Mouse (Mus musculus): ENCODE data around the gene Slco2a1. TPM values are rescaled to one million over a fixed set of nuclear protein-coding genes. Genes with fewer than 3 reads are reported as not detected.

Gene Slco2a1
- polyA plus RNA-seq, 1 experiment from 2014 or later, result 0.12 TPM

- Histone ChIP-seq H3K27me3 (ENCODE audit: poor library complexity, severe bottlenecking) (peaks cover 16% of the 10 kb centered on the region), H3K36me3 (replicated peaks) (peaks cover 5% of the 10 kb centered on the region), H3K9me3 (no peaks in the 10 kb centered on the region), H3K4me3 (no peak overlapping the region), H3K4me1 (peaks cover 26% of the 10 kb centered on the region), H3K27ac (no peak overlapping the region)
- DNase-seq (ENCODE audit: extremely low spot score, low spot score), result no peak
- 90% methylated on average over 5 of the region's 5 CpGs for WGBS
These were observed 130.3 kb downstream of the Slco2a1 start for GRCm38 (mm10) chr9:103118651-103119275.

GRCm38 (mm10) chr9:103119781-103120180, 131.3 kb downstream of the Slco2a1 start:
- Histone ChIP-seq H3K27ac (0 out of 2 replicates have a peak overlapping the region, but pooled peaks have one; percentile 22), H3K4me1 (peaks cover 26% of the 10 kb centered on the region)
- 88% methylated on average over 9 of the region's 9 CpGs for WGBS

DNA sequence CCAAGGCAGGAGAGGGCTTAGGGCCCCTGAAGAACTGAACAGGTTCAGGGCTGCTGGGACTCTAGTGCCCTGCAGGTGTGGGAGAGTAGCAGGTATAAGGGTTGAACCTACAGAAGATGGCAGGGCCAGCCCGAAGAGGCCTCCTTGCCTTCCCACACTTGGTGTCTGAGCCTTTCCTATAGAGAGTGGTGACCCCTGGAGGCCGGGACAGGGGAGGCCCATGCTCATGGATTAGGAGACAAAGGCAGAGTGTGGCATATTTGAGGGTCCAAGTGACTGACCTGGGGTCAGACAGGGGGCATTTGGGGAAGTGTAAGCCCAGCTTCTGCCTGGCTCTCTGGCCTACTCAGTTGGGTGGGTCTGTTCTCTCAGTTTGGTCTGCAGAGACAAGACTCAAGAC, 131.7 kb downstream of the Slco2a1 start:
- 0 out of 2 replicates have a peak overlapping the region, but pooled peaks have one; percentile 22 for H3K27ac ChIP-seq
- no peak overlapping the region for H3K4me3 ChIP-seq
- no peak for DNase-seq (ENCODE audit: extremely low spot score, low spot score)
- no peaks in the 10 kb centered on the region for H3K9me3 ChIP-seq
- peaks cover 23% of the 10 kb centered on the region for H3K4me1 ChIP-seq
- H3K36me3 ChIP-seq (replicated peaks), result peaks cover 5% of the 10 kb centered on the region
- 53% methylated on average over 2 of the region's 2 CpGs for WGBS
- peaks cover 1% of the 10 kb centered on the region; the same call in 1 of the 2 replicates for H3K27me3 ChIP-seq (ENCODE audit: poor library complexity, severe bottlenecking)

More at GRCm38 (mm10) chr9:103119781-103120180, 131.3 kb downstream of the Slco2a1 start:
- Histone ChIP-seq H3K36me3 (replicated peaks) (peaks cover 5% of the 10 kb centered on the region), H3K4me3 (no peak overlapping the region), H3K9me3 (no peaks in the 10 kb centered on the region), H3K27me3 (ENCODE audit: poor library complexity, severe bottlenecking) (peaks cover 6% of the 10 kb centered on the region)
- DNase-seq (ENCODE audit: extremely low spot score, low spot score), result no peak

DNA sequence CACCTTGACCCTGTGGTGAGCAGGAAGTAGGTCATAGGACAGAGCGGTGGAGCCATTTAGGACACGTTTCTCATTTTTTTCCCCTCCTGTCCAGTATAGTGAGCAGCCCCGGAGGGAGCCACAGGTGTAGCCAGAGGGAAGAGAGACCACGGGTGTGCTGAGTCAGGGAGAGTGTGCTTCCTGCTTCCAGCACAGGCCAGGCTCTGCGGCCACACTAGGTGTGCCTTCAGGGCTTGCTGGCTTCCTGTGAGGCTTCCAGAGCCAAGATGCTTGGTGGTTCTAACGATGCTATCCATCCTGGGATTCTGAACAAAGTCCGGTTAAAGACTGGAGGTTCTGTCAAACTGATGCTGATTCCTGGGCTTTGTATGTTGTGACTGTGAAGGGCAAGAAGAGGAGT, 133.0 kb downstream of the Slco2a1 start:
- H3K36me3 ChIP-seq (replicated peaks), result peaks cover 5% of the 10 kb centered on the region
- no peak overlapping the region for H3K27ac ChIP-seq
- no peaks in the 10 kb centered on the region for H3K27me3 ChIP-seq (ENCODE audit: poor library complexity, severe bottlenecking)
- H3K9me3 ChIP-seq, result no peaks in the 10 kb centered on the region
- no peak for DNase-seq (ENCODE audit: extremely low spot score, low spot score)
- peaks cover 23% of the 10 kb centered on the region for H3K4me1 ChIP-seq
- WGBS, result 80% methylated on average over 7 of the region's 7 CpGs
- no peak overlapping the region for H3K4me3 ChIP-seq

GRCm38 (mm10) chr9:103124746-103125145, 136.2 kb downstream of the Slco2a1 start:
- no peak for DNase-seq (ENCODE audit: extremely low spot score, low spot score)
- Histone ChIP-seq H3K27me3 (ENCODE audit: poor library complexity, severe bottlenecking) (no peaks in the 10 kb centered on the region), H3K36me3 (replicated peaks) (peaks cover 13% of the 10 kb centered on the region), H3K9me3 (no peaks in the 10 kb centered on the region), H3K27ac (no peak overlapping the region), H3K4me1 (peaks cover 10% of the 10 kb centered on the region), H3K4me3 (no peak overlapping the region)
- 97% methylated on average over 4 of the region's 4 CpGs for WGBS

- H3K9me3 ChIP-seq, result no peaks in the 10 kb centered on the region
- peaks cover 14% of the 10 kb centered on the region for H3K36me3 ChIP-seq (replicated peaks)
- H3K4me3 ChIP-seq, result no peak overlapping the region
- 15% methylated on average over 6 of the region's 6 CpGs for WGBS
- no peaks in the 10 kb centered on the region for H3K27me3 ChIP-seq (ENCODE audit: poor library complexity, severe bottlenecking)
- DNase-seq (ENCODE audit: extremely low spot score, low spot score), result no peak
- peaks cover 50% of the 10 kb centered on the region for H3K4me1 ChIP-seq
- H3K27ac ChIP-seq, result peak overlapping the region; percentile 71
These were observed 145.1 kb downstream of the Slco2a1 start for GRCm38 (mm10) chr9:103133493-103134124.

- Histone ChIP-seq H3K27me3 (ENCODE audit: poor library complexity, severe bottlenecking) (no peaks in the 10 kb centered on the region), H3K27ac (peak overlapping the region; percentile 71), H3K9me3 (no peaks in the 10 kb centered on the region), H3K4me3 (no peak overlapping the region), H3K36me3 (replicated peaks) (peaks cover 5% of the 10 kb centered on the region), H3K4me1 (peaks cover 58% of the 10 kb centered on the region)
- WGBS, result 62% methylated on average over 9 of the region's 9 CpGs
- no peak for DNase-seq (ENCODE audit: extremely low spot score, low spot score)
These were observed 146.0 kb downstream of the Slco2a1 start for GRCm38 (mm10) chr9:103134450-103135030.

- no peak overlapping the region for H3K4me3 ChIP-seq
- peaks cover 53% of the 10 kb centered on the region for H3K4me1 ChIP-seq
- H3K36me3 ChIP-seq (replicated peaks), result peaks cover 14% of the 10 kb centered on the region; the same call in 1 of the 2 replicates
- WGBS, result 79% methylated on average over 6 of the region's 6 CpGs
- no peaks in the 10 kb centered on the region for H3K27me3 ChIP-seq (ENCODE audit: poor library complexity, severe bottlenecking)
- H3K9me3 ChIP-seq, result no peaks in the 10 kb centered on the region
- 0 out of 2 replicates have a peak overlapping the region, but pooled peaks have one; percentile 1 for H3K27ac ChIP-seq
- DNase-seq (ENCODE audit: extremely low spot score, low spot score), result no peak
These were observed 151.0 kb downstream of the Slco2a1 start for GRCm38 (mm10) chr9:103139481-103139880.

DNA sequence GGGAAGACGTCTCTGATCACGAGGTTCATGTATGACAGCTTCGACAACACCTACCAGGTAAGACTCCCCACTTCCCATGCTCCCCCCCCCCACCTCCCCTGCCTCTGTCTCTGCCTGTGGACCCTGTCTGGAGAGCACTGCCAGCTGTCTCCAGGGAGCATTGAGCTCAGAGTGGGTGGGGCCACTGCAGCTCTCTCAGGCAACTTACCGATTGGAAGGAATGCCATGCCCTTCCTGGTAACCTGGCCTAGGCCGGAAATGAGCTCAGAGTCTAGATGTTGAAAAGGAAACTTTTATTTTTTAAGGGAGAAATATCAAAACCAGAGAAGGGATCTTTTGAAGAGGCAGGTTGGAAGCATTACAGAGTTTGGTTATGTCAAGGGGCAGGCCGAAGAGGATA, 151.9 kb downstream of the Slco2a1 start:
- peaks cover 55% of the 10 kb centered on the region for H3K4me1 ChIP-seq
- no peak for DNase-seq (ENCODE audit: extremely low spot score, low spot score)
- peaks cover 14% of the 10 kb centered on the region; the same call in 1 of the 2 replicates for H3K36me3 ChIP-seq (replicated peaks)
- no peak overlapping the region for H3K4me3 ChIP-seq
- no peaks in the 10 kb centered on the region for H3K27me3 ChIP-seq (ENCODE audit: poor library complexity, severe bottlenecking)
- H3K9me3 ChIP-seq, result no peaks in the 10 kb centered on the region
- no peak overlapping the region for H3K27ac ChIP-seq
- WGBS, result 88% methylated on average over 6 of the region's 6 CpGs

DNA sequence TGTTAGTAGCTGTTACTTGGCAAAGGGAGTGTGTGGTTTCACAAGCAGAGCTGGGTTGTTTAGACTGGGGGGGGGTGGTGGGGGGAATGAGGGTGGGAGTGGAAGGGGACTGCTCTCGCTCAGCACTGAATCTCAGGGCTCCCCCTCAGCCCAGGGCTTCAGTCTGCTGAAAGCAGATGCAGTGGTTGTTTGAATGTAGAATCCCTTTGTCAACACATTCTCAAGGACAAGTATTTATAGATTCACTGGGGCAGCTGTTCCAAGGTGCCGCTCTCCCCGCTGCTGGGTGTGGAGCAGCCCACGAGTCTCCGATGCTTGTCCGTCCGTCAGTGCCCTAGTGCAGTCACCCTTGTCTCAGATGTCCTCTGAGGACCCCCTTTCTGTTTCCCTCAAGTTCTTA, 152.8 kb downstream of the Slco2a1 start:
- peaks cover 14% of the 10 kb centered on the region; the same call in 1 of the 2 replicates for H3K36me3 ChIP-seq (replicated peaks)
- H3K9me3 ChIP-seq, result no peaks in the 10 kb centered on the region
- H3K4me3 ChIP-seq, result no peak overlapping the region
- 96% methylated on average over 7 of the region's 7 CpGs for WGBS
- H3K4me1 ChIP-seq, result peaks cover 55% of the 10 kb centered on the region
- no peak for DNase-seq (ENCODE audit: extremely low spot score, low spot score)
- no peaks in the 10 kb centered on the region for H3K27me3 ChIP-seq (ENCODE audit: poor library complexity, severe bottlenecking)
- H3K27ac ChIP-seq, result no peak overlapping the region

GRCm38 (mm10) chr9:103143881-103144280, 155.4 kb downstream of the Slco2a1 start:
- Histone ChIP-seq H3K4me3 (no peak overlapping the region), H3K27ac (peak overlapping the region; percentile 44; the same call in 1 of the 2 replicates), H3K4me1 (peaks cover 57% of the 10 kb centered on the region), H3K27me3 (ENCODE audit: poor library complexity, severe bottlenecking) (no peaks in the 10 kb centered on the region), H3K36me3 (replicated peaks) (peaks cover 14% of the 10 kb centered on the region; the same call in 1 of the 2 replicates), H3K9me3 (no peaks in the 10 kb centered on the region)
- WGBS, result 65% methylated on average over 4 of the region's 4 CpGs
- DNase-seq (ENCODE audit: extremely low spot score, low spot score), result no peak

DNA sequence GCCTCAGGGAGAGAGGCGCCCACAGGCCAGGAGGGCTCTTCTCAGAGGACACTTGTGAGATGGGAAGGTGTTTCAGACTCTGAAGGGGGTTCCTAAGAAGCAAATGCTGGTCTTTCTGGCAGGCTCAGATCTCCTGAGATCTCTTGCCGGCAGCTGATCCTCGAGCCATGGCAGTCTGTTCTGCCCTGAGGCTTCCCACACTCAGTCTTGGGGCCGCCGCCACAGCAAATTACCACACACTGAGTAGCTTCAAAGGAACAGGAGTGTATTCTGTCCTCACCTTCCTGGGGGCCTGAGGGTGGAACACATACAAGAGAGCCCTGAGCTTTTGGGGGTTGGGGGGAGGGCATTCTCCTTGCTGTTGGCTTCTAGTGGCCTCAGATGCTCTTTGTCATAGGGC, 156.8 kb downstream of the Slco2a1 start:
- WGBS, result 53% methylated on average over 5 of the region's 5 CpGs
- H3K36me3 ChIP-seq (replicated peaks), result peaks cover 14% of the 10 kb centered on the region; the same call in 1 of the 2 replicates
- H3K9me3 ChIP-seq, result no peaks in the 10 kb centered on the region
- no peak overlapping the region for H3K4me3 ChIP-seq
- no peaks in the 10 kb centered on the region for H3K27me3 ChIP-seq (ENCODE audit: poor library complexity, severe bottlenecking)
- H3K4me1 ChIP-seq, result peaks cover 45% of the 10 kb centered on the region
- peak overlapping the region; percentile 75 for H3K27ac ChIP-seq
- DNase-seq (ENCODE audit: extremely low spot score, low spot score), result no peak
